Mouse (Mus musculus) heart, embryonic 10.5 days (tissue): ENCODE results near the gene Ppy. TPM values are rescaled to one million over a fixed set of nuclear protein-coding genes. Genes with fewer than 3 reads are reported as not detected.
A peak's percentile ranks its signal among the peaks of the same experiment; 100 is the strongest.

Experiments used
- DNase-seq: peaks from one replicate; pipeline ENCODE4 v3.0.0-alpha.2; 2017; ENCODE audit warnings: low spot score
- H3K27ac ChIP-seq: fragments of 300-500 bp; sonication (generic); 2 replicates; pipeline ENCODE4 v1.5.1; 2016; ENCODE audit warnings: mild to moderate bottlenecking
- H3K27me3 ChIP-seq: fragments of 300-500 bp; sonication (generic); 2 replicates; pipeline ENCODE4 v1.6.1; 2016; ENCODE audit warnings: mild to moderate bottlenecking; ENCODE audit not compliant: poor library complexity, insufficient read depth, severe bottlenecking
- H3K36me3 ChIP-seq: fragments of 300-500 bp; sonication (generic); 2 replicates; pipeline ENCODE4 v1.6.1; 2016; ENCODE audit warnings: mild to moderate bottlenecking, moderate library complexity
- H3K4me1 ChIP-seq: fragments of 300-500 bp; sonication (generic); 2 replicates; pipeline ENCODE4 v1.6.1; 2016; ENCODE audit warnings: mild to moderate bottlenecking
- H3K4me3 ChIP-seq: fragments of 300-500 bp; sonication (generic); 2 replicates; pipeline ENCODE4 v1.5.1; 2016; ENCODE audit warnings: mild to moderate bottlenecking, moderate library complexity
- H3K9me3 ChIP-seq: fragments of 300-500 bp; sonication (generic); 2 replicates; pipeline ENCODE4 v1.6.1; 2016; ENCODE audit warnings: mild to moderate bottlenecking, moderate library complexity
- WGBS: fragments of 180-500 bp; shearing (Covaris S2); methylation state at CpG from one replicate; pipeline ENCODE4 v1.1.7; 2016; 5-methylcytosine and 5-hydroxymethylcytosine counted together
- polyA plus RNA-seq: library from polyadenylated mRNA; unstranded; fragments of >200 nt; fragmentation: Nextera tagmentation; extraction: Ambion mirVana; gene quantifications from 2 replicates; pipeline ENCODE4 v1.2.1, GENCODE M21; 2016

Ppy gene
- polyA plus RNA-seq, 1 experiment from 2014 or later, result not detected

DNA sequence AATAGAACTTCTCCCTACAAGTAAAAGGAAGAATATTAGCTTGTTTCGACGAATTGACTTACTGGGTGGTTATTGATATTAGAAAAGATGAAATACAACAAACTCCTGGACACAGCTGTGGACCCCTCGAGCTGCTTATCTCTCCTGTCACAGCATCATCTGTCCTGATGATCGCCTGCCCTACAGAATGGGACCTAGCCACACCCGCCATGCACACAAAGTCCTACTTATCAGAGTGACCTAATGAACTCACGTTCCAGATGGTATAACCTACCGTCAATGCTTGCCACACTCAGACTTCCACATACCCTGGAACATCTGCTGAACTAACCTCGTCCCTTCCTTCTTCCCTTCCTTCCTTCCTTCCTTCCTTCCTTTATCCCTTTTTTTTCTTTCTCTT, 15.1 kb upstream of the Ppy start:
- no peaks in the 10 kb centered on the region for H3K9me3 ChIP-seq
- 54% methylated on average over 8 of the region's 8 CpGs for WGBS
- no peak for DNase-seq

DNA sequence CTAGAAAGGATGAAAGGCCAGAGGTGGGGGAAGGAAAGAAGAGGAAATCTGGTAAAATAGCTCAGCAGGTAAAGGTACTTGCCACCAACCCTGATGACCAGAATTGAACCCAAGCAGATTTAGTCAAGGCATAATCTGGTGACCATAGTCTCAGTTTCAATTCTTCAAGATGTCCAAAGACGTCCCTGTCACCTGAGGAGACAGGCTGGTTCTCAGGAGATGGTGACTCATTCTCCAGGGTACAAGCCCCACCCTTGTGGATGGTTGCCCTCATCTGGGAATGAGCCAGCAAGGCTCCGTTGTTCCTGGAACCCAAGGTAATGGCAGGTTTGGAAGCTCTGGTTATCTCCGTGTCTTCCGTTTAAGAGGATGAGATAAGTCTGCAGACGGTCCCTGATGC, 10.5 kb upstream of the Ppy start:
- no peak overlapping the region for H3K4me3 ChIP-seq
- no peaks in the 10 kb centered on the region for H3K9me3 ChIP-seq
- H3K36me3 ChIP-seq, result no peaks in the 10 kb centered on the region
- 34% methylated on average over 5 of the region's 5 CpGs for WGBS
- H3K4me1 ChIP-seq, result peaks cover 12% of the 10 kb centered on the region
- peaks cover 52% of the 10 kb centered on the region for H3K27me3 ChIP-seq
- H3K27ac ChIP-seq, result no peak overlapping the region
- DNase-seq, result no peak

More for the DNA sequence above, 15.1 kb upstream of the Ppy start:
- H3K4me3 ChIP-seq, result no peak overlapping the region
- peaks cover 16% of the 10 kb centered on the region; the same call in 1 of the 2 replicates for H3K27me3 ChIP-seq
- no peak overlapping the region for H3K27ac ChIP-seq
- H3K4me1 ChIP-seq, result 0 out of 2 replicates have a peak, but pooled peaks cover 2% of the 10 kb centered on the region
- H3K36me3 ChIP-seq, result no peaks in the 10 kb centered on the region

DNA sequence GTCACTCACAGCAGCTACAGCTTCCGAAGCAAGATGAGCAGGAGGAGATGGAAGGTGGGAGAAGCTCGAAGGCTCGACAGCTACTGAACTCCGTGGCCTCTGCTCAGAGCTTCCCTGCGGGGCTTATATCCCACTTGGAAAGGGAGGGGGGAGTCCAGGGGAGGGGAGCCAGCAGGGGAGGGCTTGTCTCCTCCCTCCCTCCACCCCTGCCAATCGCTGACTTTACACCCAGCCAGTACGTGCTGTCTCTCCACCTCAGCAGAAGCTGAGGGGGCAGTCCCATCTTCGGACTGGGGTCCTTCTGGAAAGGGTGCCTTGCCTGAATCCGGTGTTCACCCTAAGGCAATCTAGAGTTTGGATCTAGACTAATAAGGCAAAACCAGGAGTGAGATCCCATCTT, 6.6 kb upstream of the Ppy start, which contains the start of gene Pyy:
Pyy (minus strand) TSS at position 101 of the 400 bp plus-strand sequence.
- WGBS, result 10% methylated on average over 9 of the region's 9 CpGs
- no peak for DNase-seq
- Histone ChIP-seq H3K9me3 (no peaks in the 10 kb centered on the region), H3K4me1 (peaks cover 14% of the 10 kb centered on the region), H3K36me3 (no peaks in the 10 kb centered on the region), H3K27me3 (peaks cover 79% of the 10 kb centered on the region), H3K27ac (no peak within 1 kb of the TSS; the same call in 1 of the 2 replicates), H3K4me3 (peak within 1 kb of the TSS; percentile 42)

GRCm38 (mm10) chr11:102106911-102107310, 5.8 kb upstream of the Ppy start:
- peak overlapping the region; percentile 42 for H3K4me3 ChIP-seq
- WGBS, result 4% methylated on average over 21 of the region's 21 CpGs
- no peak for DNase-seq

DNA sequence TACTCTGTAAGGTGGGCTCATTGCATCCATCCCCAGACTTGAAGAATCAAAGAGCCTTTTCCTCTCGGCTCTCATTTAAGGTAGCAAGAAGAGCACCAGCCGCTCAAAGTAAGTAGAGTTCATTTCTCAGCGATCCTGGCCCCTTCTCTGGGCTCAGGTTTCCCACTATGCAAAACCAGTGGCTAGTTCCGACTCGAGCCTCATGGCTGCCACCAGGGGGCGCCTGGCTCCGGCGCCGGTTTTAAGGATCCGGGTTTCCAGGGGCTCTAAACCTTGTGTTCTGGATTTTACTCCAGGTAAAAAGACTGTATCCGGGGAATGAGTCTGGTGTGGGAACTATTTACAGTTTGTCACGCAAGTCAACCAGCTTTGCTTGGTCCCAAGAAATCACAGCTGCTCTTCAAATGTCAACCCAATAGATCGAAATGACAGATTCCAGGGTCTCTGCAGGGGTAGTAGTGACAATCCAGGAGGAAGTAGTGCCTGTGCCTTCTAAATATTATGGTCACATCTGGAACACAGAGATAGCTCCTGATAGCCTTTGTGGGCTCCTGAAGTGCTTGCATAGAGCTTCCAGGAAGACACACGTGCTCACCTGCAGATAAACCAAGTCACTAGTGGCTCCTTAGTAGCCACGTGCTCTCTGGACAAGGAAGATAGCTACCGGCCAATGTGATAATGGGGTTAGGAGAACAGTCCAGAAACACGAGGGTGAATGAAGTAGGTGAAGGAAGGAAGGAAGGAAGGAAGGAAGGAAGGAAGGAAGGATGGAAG, 1.6 kb upstream of the Ppy start:
- WGBS, result 14% methylated on average over 17 of the region's 17 CpGs
- Histone ChIP-seq H3K4me3 (peak overlapping the region; percentile 16; the same call in 1 of the 2 replicates), H3K27me3 (peaks cover 92% of the 10 kb centered on the region), H3K9me3 (no peaks in the 10 kb centered on the region), H3K27ac (0 out of 2 replicates have a peak overlapping the region, but pooled peaks have one; percentile 7), H3K36me3 (no peaks in the 10 kb centered on the region), H3K4me1 (peaks cover 29% of the 10 kb centered on the region)
- DNase-seq, result no peak

More at GRCm38 (mm10) chr11:102106911-102107310, 5.8 kb upstream of the Ppy start:
- Histone ChIP-seq H3K4me1 (peaks cover 21% of the 10 kb centered on the region), H3K27ac (no peak overlapping the region; the same call in 1 of the 2 replicates), H3K36me3 (no peaks in the 10 kb centered on the region), H3K27me3 (peaks cover 80% of the 10 kb centered on the region), H3K9me3 (no peaks in the 10 kb centered on the region)

DNA sequence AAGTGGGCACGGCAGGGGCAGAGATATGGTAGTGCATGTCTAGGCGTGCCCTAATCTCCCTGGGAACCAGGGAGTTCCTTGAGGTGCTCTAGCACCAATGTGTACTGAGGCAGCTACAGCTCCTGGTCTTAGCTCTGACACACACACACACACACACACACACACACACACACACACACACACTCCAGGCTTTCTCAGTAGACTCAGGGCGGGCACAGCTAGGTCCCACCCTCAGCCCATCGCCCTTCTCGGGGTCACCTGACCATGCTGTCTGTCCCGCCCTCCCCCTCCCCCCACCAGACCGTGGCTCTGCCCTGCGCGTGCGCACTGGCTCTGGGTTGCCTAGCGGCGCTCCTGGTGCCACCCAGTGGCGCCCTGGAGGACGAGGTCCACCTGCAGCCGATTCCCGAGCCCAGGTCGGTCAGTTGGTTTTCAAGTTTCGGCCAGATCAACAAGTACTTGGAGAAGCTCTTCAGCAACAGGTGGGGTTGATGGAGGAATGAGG, 4.2 kb downstream of the Ppy start:
- Histone ChIP-seq H3K27ac (peak overlapping the region; percentile 73), H3K4me3 (peak overlapping the region; percentile 49), H3K27me3 (peaks cover 45% of the 10 kb centered on the region), H3K4me1 (peaks cover 44% of the 10 kb centered on the region), H3K36me3 (no peaks in the 10 kb centered on the region), H3K9me3 (no peaks in the 10 kb centered on the region)
- DNase-seq, result peak; percentile 97
- WGBS, result 4% methylated on average over 18 of the region's 18 CpGs

DNA sequence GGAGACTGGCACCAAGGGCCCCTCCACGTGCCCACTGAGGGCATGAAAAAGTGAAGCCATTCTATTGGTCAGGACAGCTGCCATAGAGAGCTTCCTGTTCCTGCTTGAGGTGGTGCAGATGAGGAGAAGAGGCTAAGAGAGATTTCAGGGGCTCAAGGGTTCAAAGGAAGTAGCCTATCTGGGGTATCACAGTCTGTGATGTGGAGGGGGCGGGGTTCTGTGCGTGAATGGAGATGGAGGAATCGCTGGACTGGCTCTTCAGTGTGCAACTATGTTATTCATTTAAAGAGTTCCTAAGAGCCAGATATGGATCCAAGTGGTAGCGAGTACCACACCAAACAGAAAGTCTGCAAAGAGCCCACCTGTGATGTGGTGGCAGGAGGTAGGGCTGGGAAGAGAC, 4.7 kb downstream of the Ppy start:
- Histone ChIP-seq H3K36me3 (no peaks in the 10 kb centered on the region), H3K27ac (peak overlapping the region; percentile 73), H3K4me3 (peak overlapping the region; percentile 49), H3K27me3 (peaks cover 40% of the 10 kb centered on the region), H3K9me3 (no peaks in the 10 kb centered on the region), H3K4me1 (peaks cover 40% of the 10 kb centered on the region)
- WGBS, result 60% methylated on average over 5 of the region's 5 CpGs
- DNase-seq, result no peak

- Histone ChIP-seq H3K4me1 (peaks cover 40% of the 10 kb centered on the region), H3K27me3 (peaks cover 32% of the 10 kb centered on the region), H3K36me3 (no peaks in the 10 kb centered on the region), H3K9me3 (no peaks in the 10 kb centered on the region), H3K27ac (peak overlapping the region; percentile 73), H3K4me3 (no peak overlapping the region)
- DNase-seq, result no peak
- WGBS, result 56% methylated on average over 3 of the region's 3 CpGs
Measured at GRCm38 (mm10) chr11:102095676-102096075, 5.4 kb downstream of the Ppy start.

- Histone ChIP-seq H3K4me1 (peaks cover 48% of the 10 kb centered on the region), H3K4me3 (peak overlapping the region; percentile 69), H3K27ac (peak overlapping the region; percentile 86), H3K36me3 (peaks cover 8% of the 10 kb centered on the region), H3K27me3 (no peaks in the 10 kb centered on the region), H3K9me3 (no peaks in the 10 kb centered on the region)
- WGBS, result under 1% methylated on average over 20 of the region's 20 CpGs
- peak; percentile 95 for DNase-seq
Measured at GRCm38 (mm10) chr11:102089088-102089808, 11.9 kb downstream of the Ppy start.

- WGBS, result under 1% methylated on average over 49 of the region's 49 CpGs
- Histone ChIP-seq H3K4me3 (peak within 1 kb of the TSS; percentile 69), H3K9me3 (no peaks in the 10 kb centered on the region), H3K27ac (peak within 1 kb of the TSS; percentile 86), H3K36me3 (peaks cover 14% of the 10 kb centered on the region), H3K27me3 (no peaks in the 10 kb centered on the region), H3K4me1 (peaks cover 41% of the 10 kb centered on the region)
- DNase-seq, result peak; percentile 96
Measured at GRCm38 (mm10) chr11:102087931-102088898, 12.9 kb downstream of the Ppy start, which contains the start of gene Mpp2. TSS of gene Mpp2 (minus strand) at chr11:102088515.

GRCm38 (mm10) chr11:102087081-102087751, 13.9 kb downstream of the Ppy start:
- WGBS, result under 1% methylated on average over 39 of the region's 39 CpGs
- Histone ChIP-seq H3K27ac (peak overlapping the region; percentile 86), H3K4me1 (peaks cover 49% of the 10 kb centered on the region), H3K4me3 (peak overlapping the region; percentile 69), H3K36me3 (peaks cover 14% of the 10 kb centered on the region), H3K9me3 (no peaks in the 10 kb centered on the region), H3K27me3 (no peaks in the 10 kb centered on the region)
- peak; percentile 95 for DNase-seq
